ENCODE assay signal across 14 mouse cellular contexts in genomic region chr17:29167371-29167770, GRCm38 (mm10). TPM values are rescaled to one million over a fixed set of nuclear protein-coding genes. Genes with fewer than 3 reads are reported as not detected.
DNase-seq lines count a peak whose midpoint lies in the region; ATAC-seq lines count a peak whose summit lies in the region.
"Had no signal": no experiment of that assay in that cellular context is flagged by ENCODE, and none has a peak within 500 bp of the region (broad histone marks: within the 10 kb centered on the region; RNA-seq: fewer than 3 reads in every experiment).

No protein-coding gene starts in this region.

- ATAC-seq in midbrain, embryonic 11.5 days (ENCODE audit: low FRiP score), result no peak

- WGBS in midbrain, embryonic 10.5 days, result 71% methylated on average over 6 of the region's 6 CpGs
- 68% methylated on average over 6 of the region's 6 CpGs for WGBS in midbrain, embryonic 11.5 days

- peaks cover 25% of the 10 kb centered on the region; the same call in 1 of the 2 replicates for H3K27me3 ChIP-seq in midbrain, embryonic 10.5 days (ENCODE audit: low read depth, poor library complexity, severe bottlenecking)
- H3K27me3 ChIP-seq in midbrain, embryonic 11.5 days (ENCODE audit: control insufficient read depth, insufficient read depth, low read length), result no peaks in the 10 kb centered on the region
- H3K27me3 ChIP-seq: neural tube, embryonic 12.5 days had no signal

- H3K4me3 ChIP-seq in midbrain, embryonic 10.5 days, result no peak overlapping the region
- no peak overlapping the region for H3K4me3 ChIP-seq in midbrain, embryonic 11.5 days (ENCODE audit: low read depth, low read length)
- H3K4me3 ChIP-seq: gastrocnemius, adult 2 months; neural tube, embryonic 12.5 days had no signal

- H3K9me3 ChIP-seq in midbrain, embryonic 10.5 days (replicated peaks), result no peaks in the 10 kb centered on the region
- H3K9me3 ChIP-seq in midbrain, embryonic 11.5 days (ENCODE audit: control insufficient read depth, low read length), result no peaks in the 10 kb centered on the region
- H3K9me3 ChIP-seq: neural tube, embryonic 12.5 days had no signal

- DNase-seq in midbrain, embryonic 10.5 days (ENCODE audit: low spot score), result no peak
- DNase-seq in midbrain, embryonic 11.5 days (ENCODE audit: low spot score, missing footprints), result no peak
- peak; percentile 52 for DNase-seq in kidney, postnatal 14 days
- DNase-seq in spleen, postnatal 10 days (ENCODE audit: low spot score in 2 of 2), result peak; percentile 48 to 84
- DNase-seq in thymus, postnatal 4 days, result peak; percentile 90
- no peak for DNase-seq in cerebellum, postnatal 14 days
- no peak for DNase-seq in c-Kit-positive CD71-positive TER-119-positive erythroid progenitor cells, embryonic 14.5 days (ENCODE audit: low spot score)
- DNase-seq in ovary, adult 18-20 months (ENCODE audit: low spot score), result no peak
- DNase-seq: adrenal gland, adult 2 months; cerebellum, adult 9-10 months; gastrocnemius, adult 2 months; heart, postnatal 10 days had no signal

- no peak overlapping the region for H3K4me2 ChIP-seq in midbrain, embryonic 11.5 days
- H3K4me2 ChIP-seq: neural tube, embryonic 12.5 days had no signal

- H3K36me3 ChIP-seq in midbrain, embryonic 10.5 days, result no peaks in the 10 kb centered on the region
- H3K36me3 ChIP-seq in midbrain, embryonic 11.5 days (ENCODE audit: control insufficient read depth, insufficient read depth, low read length), result no peaks in the 10 kb centered on the region; the same call in 1 of the 2 replicates
- H3K36me3 ChIP-seq: neural tube, embryonic 12.5 days had no signal

- peaks cover 43% of the 10 kb centered on the region for H3K4me1 ChIP-seq in midbrain, embryonic 10.5 days
- peaks cover 17% of the 10 kb centered on the region for H3K4me1 ChIP-seq in midbrain, embryonic 11.5 days (ENCODE audit: control insufficient read depth, insufficient read depth, low read length)

- no peak overlapping the region for H3K9ac ChIP-seq in midbrain, embryonic 11.5 days (ENCODE audit: low read length)
- H3K9ac ChIP-seq: neural tube, embryonic 12.5 days had no signal

- 0 out of 2 replicates have a peak overlapping the region, but pooled peaks have one; percentile 10 for H3K27ac ChIP-seq in midbrain, embryonic 10.5 days (replicated peaks)
- H3K27ac ChIP-seq in midbrain, embryonic 11.5 days (ENCODE audit: low read depth, low read length), result no peak overlapping the region
- H3K27ac ChIP-seq: gastrocnemius, adult 2 months; neural tube, embryonic 12.5 days had no signal

RNA-seq across cellular contexts. Expression of gene Rab44, which starts 53.4 kb away (rescaled TPM):
- polyA plus RNA-seq in midbrain, embryonic 10.5 days (2016; fragmentation: Nextera tagmentation; extraction: Ambion mirVana), result 0.06 and 0.47 TPM in 2 replicates
- 0.22 and 0.44 TPM in 2 replicates for polyA plus RNA-seq in midbrain, embryonic 11.5 days (2014; fragmentation: Nextera tagmentation; extraction: Ambion mirVana)
- polyA plus RNA-seq: limb, embryonic 11.5 days had no signal

Comparison
In these comparisons a context has a peak if more than half of its experiments do, and no peak if none do; other contexts are left out.
1. DNase-seq: peak in kidney, postnatal 14 days (single experiment), spleen, postnatal 10 days (2 of 2) and thymus, postnatal 4 days (single experiment); none in midbrain, embryonic 10.5 days (single experiment), midbrain, embryonic 11.5 days (single experiment), cerebellum, postnatal 14 days (0 of 2), c-Kit-positive CD71-positive TER-119-positive erythroid progenitor cells, embryonic 14.5 days (single experiment) and ovary, adult 18-20 months (single experiment).